Mouse (Mus musculus) cortical plate, adult 2 months (tissue): ENCODE results near the gene Rtn4r. TPM values are rescaled to one million over a fixed set of nuclear protein-coding genes. Genes with fewer than 3 reads are reported as not detected.
"Not testable (repeated sequence)": the region's sequence is repeated elsewhere in the genome, so short reads cannot be mapped to it uniquely, and the experiment has no call there.

Experiments used
- H3K27ac ChIP-seq: fragments of 200-500 bp; 2 replicates; pipeline ENCODE4 v1.5.1; 2012; ENCODE audit warnings: low read length, control low read depth, inconsistent platforms; ENCODE audit not compliant: insufficient read depth
- H3K4me1 ChIP-seq: fragments of 200-500 bp; 2 replicates; pipeline ENCODE4 v1.6.1; 2011; ENCODE audit warnings: low read length; ENCODE audit not compliant: control insufficient read depth, insufficient read depth
- H3K4me3 ChIP-seq: fragments of 200-500 bp; 2 replicates; pipeline ENCODE4 v1.5.1; 2011; ENCODE audit warnings: mild to moderate bottlenecking, low read length, control low read depth; ENCODE audit not compliant: insufficient read depth
- CTCF ChIP-seq: fragments of 200-500 bp; IDR thresholded peaks from 2 replicates; pipeline ENCODE4 v1.5.1; 2011; ENCODE audit warnings: mild to moderate bottlenecking, control low read depth, low read length; ENCODE audit not compliant: insufficient read depth; ENCODE audit errors: extremely low read depth
- POLR2A ChIP-seq: fragments of 200-500 bp; IDR thresholded peaks from 2 replicates; pipeline ENCODE4 v1.6.1; 2011; ENCODE audit warnings: mild to moderate bottlenecking, low read length, control low read depth; ENCODE audit not compliant: insufficient read depth; ENCODE audit errors: extremely low read depth
- polyA plus RNA-seq: library from polyadenylated mRNA; depleted of rRNA; stranded (reverse); fragments of >200 nt; gene quantifications from 2 replicates; pipeline ENCODE4 v1.2.3, GENCODE M21; 2012

The Rtn4r gene
- polyA plus RNA-seq, 1 experiment: 225 TPM

GRCm38 (mm10) chr16:18181398-18181797, 54.0 kb downstream of the Rtn4r start:
- no peak for TF ChIP-seq CTCF
- TF ChIP-seq POLR2A: no peak
- no peak overlapping the region for H3K4me3 ChIP-seq
- no peaks in the 10 kb centered on the region; the same call in 1 of the 2 replicates for H3K4me1 ChIP-seq

GRCm38 (mm10) chr16:18182766-18183165, 55.3 kb downstream of the Rtn4r start:
- no peaks in the 10 kb centered on the region; the same call in 1 of the 2 replicates for H3K4me1 ChIP-seq
- TF ChIP-seq CTCF (no peak), POLR2A (no peak)
- no peak overlapping the region for H3K4me3 ChIP-seq
- no peak overlapping the region for H3K27ac ChIP-seq

More at GRCm38 (mm10) chr16:18181398-18181797, 54.0 kb downstream of the Rtn4r start:
- no peak overlapping the region for H3K27ac ChIP-seq

DNA sequence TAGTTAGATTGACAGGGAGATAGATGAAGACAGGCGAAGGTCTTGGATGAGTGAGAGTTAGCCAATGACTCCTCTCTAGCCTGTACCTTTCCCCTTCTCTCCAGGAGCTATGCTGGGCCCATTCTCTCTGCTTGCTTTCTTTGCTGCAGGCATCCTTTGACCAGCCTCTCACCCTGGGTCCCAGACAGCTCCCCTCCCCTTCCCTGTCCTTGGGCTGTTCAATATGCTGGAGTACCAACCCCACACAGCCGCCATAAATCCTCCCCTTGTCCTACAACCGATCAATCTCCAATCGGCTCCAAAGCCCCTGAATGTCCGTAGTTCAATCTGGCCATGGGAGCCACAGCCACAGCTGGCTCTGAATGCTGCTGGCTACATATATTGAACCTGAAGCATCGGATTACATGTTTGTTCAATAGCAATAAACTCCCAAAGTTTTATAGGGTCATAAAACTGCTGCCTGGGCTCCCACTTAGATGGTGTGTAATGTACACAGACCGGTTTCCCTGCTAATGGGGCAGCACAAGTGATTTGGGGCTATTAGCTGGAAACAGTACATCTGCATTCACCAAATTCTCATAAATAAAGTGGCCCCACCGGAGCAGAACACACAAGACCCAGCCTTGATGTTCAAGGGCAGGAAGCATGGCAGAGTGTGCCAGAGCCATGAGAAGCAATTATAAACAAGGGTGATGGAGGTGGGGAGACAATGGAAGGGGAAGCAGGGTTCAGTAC, 58.4 kb downstream of the Rtn4r start:
- no peak overlapping the region for H3K27ac ChIP-seq
- TF ChIP-seq CTCF (no peak), POLR2A (no peak)

GRCm38 (mm10) chr16:18186798-18187197, 59.4 kb downstream of the Rtn4r start:
- TF ChIP-seq POLR2A (no peak), CTCF (no peak)
- H3K4me3 ChIP-seq: no peak overlapping the region
- no peak overlapping the region for H3K27ac ChIP-seq
- H3K4me1 ChIP-seq: no peaks in the 10 kb centered on the region; the same call in 1 of the 2 replicates

More for the DNA sequence above, 58.4 kb downstream of the Rtn4r start:
- no peak overlapping the region for H3K4me3 ChIP-seq
- H3K4me1 ChIP-seq: no peaks in the 10 kb centered on the region; the same call in 1 of the 2 replicates

DNA sequence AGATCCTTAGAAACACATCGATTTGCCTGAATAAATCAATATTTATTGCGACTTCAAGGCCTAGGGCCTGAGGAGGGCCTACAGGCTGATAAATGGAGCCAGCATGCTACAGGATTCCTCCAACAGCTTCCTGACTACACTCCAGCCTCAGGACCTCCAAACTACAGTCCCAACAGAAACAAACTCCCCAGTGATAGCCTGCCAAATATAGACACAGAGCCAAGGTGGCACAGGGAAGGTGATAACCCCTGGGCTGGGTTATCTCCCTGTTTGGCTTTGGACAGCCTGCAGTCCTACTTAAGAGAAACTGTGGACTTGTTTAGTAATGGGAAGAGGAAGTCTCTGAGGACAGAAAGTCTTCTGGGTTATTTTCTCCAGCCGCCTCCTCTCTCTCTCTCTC, 59.8 kb downstream of the Rtn4r start:
- Histone ChIP-seq H3K4me1 (no peaks in the 10 kb centered on the region; the same call in 1 of the 2 replicates), H3K4me3 (no peak overlapping the region), H3K27ac (no peak overlapping the region)
- no peak for TF ChIP-seq POLR2A
- no peak for TF ChIP-seq CTCF

DNA sequence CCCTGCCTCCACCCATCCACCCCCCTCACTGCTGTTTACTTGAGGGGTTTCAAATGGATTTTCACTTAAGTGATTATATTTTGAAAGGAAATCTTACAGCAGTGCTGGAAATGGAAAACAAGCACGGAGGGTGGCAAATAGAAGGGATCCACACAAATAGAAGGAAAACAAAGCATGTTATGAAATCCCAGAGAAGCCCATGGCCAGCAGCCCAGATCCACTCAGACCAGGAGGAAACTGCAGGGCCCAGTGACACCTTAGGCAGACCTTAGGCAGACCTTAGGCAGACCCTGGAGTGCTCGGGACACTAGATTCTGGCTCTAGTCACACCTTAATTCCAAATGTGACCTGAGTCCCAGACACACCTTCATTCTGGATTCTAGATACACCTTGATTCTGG, 63.6 kb downstream of the Rtn4r start:
- Histone ChIP-seq H3K27ac (no peak overlapping the region), H3K4me1 (peaks cover 8% of the 10 kb centered on the region), H3K4me3 (no peak overlapping the region)
- TF ChIP-seq POLR2A (no peak), CTCF (no peak)

DNA sequence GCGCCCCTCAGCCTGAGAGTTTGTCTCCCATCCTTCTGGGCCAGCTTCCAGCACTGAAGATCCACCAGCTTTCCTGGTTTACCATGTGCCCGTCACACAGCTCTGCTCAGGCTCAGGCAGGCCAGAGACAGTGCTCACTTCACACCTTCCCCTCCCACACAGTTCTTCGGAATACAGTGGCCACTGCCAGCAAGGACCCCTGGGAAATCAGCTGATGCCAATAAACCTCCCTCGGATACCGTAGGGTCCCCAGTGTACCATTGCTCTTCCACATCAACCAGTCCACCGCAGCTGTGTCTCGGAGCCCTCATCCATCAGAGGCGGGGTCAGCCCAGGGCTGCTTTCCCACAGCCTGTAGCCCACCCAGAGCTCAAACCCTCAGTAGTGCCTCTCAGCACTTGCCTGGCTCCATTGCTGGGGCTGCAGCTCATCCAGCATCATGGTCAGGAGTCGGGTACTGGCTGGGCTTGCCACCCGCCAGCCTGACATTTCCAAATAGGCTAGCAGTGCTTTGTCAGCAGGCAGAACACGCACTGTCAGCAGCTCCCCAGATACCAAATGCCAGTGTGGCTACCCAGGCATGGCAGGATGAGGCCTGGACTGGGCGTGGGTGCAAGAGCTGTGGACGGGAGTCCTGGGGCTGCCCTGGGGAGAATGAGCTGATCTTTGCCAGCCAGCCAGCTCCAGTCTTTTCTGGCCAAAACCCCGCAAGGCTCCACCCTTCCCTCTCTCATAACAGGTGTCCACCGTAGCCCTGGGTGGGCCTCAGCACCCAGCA, 67.0 kb downstream of the Rtn4r start:
- no peak overlapping the region for H3K4me3 ChIP-seq
- peak overlapping the region; percentile 54; the same call in 1 of the 2 replicates for H3K27ac ChIP-seq
- TF ChIP-seq CTCF (no peak), POLR2A (no peak)

GRCm38 (mm10) chr16:18195068-18195467, 67.6 kb downstream of the Rtn4r start:
- peak overlapping the region; percentile 54; the same call in 1 of the 2 replicates for H3K27ac ChIP-seq

More for the DNA sequence above, 67.0 kb downstream of the Rtn4r start:
- peaks cover 9% of the 10 kb centered on the region for H3K4me1 ChIP-seq

DNA sequence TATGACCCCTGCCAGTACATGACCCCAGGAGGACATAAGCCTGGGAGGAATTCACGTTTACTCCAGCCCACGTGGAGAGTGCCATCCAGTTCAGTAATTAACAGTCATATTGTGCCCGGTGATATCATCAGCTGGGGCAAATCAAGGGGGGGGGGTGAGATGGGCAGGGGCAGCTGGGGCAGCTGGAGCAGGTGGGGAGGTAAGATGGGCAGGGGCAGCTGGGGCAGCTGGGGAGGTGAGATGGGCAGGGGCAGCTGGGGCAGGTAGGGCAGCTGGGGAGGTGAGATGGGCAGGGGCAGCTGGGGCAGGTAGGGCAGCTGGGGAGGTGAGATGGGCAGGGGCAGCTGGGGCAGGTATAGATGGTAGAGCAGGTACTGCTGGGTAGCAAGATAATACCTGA, 68.1 kb downstream of the Rtn4r start:
- not testable (repeated sequence) for H3K4me1 ChIP-seq, H3K27ac ChIP-seq, H3K4me3 ChIP-seq

More at GRCm38 (mm10) chr16:18195068-18195467, 67.6 kb downstream of the Rtn4r start:
- H3K4me1 ChIP-seq: peaks cover 9% of the 10 kb centered on the region
- no peak overlapping the region for H3K4me3 ChIP-seq
- TF ChIP-seq CTCF: no peak
- peak; percentile 52; the same call in 1 of the 2 replicates for TF ChIP-seq POLR2A

DNA sequence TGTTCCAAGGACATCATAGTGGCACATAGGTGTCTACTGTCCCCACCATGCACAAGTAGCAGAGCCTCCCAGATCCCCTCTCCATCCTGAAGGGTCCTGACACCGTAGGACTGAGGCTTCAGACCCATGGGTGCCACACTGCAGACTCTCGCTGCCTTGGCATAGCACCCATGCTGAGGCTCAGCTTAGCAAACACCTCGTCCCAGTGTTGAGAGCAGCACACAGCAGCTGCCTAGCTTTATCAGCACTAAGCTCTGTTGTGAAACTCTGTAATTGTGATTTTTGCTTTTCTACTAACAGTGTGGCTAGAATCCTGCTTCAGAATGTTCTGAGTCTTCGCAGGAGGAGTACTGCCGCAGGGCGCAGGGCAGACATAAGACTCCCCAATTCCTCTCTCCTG, 70.4 kb downstream of the Rtn4r start:
- no peak overlapping the region for H3K4me3 ChIP-seq
- H3K27ac ChIP-seq: no peak overlapping the region
- H3K4me1 ChIP-seq: peaks cover 9% of the 10 kb centered on the region
- TF ChIP-seq POLR2A (no peak), CTCF (no peak)
